Mouse (Mus musculus) small intestine, adult 2 months (tissue): ENCODE results near the gene Fancd2.

ENCODE experiments used
- CTCF ChIP-seq: fragments of 200-500 bp; IDR thresholded peaks from 2 replicates; pipeline ENCODE4 v1.5.1; 2012; ENCODE audit warnings: low read depth, mild to moderate bottlenecking, control low read depth, inconsistent platforms, low read length, moderate library complexity, mixed read lengths; ENCODE audit not compliant: insufficient replicate concordance, insufficient read length; ENCODE audit errors: extremely low read depth
- POLR2A ChIP-seq: fragments of 200-500 bp; IDR thresholded peaks from 2 replicates; pipeline ENCODE4 v1.6.1; 2012; ENCODE audit warnings: low read depth, mild to moderate bottlenecking, control low read depth, inconsistent platforms, low read length, moderate library complexity

GRCm38 (mm10) chr6:113609293-113609692 lies 77.8 kb downstream of the Fancd2 start:
- no peak for TF ChIP-seq CTCF
- no peak for TF ChIP-seq POLR2A
